Mouse (Mus musculus) layer of hippocampus, adult 9-11 months (tissue): Measurements from ENCODE around the gene Rabgap1l.
"Not testable (repeated sequence)": the region's sequence is repeated elsewhere in the genome, so short reads cannot be mapped to it uniquely, and the experiment has no call there.

ENCODE experiments used
- DNase-seq: peaks from one replicate; pipeline ENCODE4 v3.0.0; 2022

The Rabgap1l gene

DNA sequence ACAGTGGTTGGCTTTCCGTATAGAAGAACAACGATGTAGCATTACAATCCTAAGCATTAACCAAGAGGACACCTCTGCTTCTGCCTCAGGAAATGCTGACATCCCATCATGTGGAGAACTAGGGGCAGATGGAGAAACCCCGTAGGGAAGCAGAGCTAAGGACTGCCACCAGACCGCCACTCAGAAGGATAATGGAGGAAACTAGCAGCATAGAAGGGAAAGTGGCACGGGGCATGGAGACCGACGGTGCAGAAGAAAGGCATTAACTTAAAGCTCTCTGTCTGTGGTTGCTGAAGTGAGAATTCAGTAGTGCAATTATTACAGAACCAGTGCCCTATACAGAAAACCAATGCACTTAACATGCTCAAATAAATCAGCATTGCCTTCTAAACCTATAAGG lies 308.0 kb downstream of the Rabgap1l start:
- DNase-seq, result no peak

DNA sequence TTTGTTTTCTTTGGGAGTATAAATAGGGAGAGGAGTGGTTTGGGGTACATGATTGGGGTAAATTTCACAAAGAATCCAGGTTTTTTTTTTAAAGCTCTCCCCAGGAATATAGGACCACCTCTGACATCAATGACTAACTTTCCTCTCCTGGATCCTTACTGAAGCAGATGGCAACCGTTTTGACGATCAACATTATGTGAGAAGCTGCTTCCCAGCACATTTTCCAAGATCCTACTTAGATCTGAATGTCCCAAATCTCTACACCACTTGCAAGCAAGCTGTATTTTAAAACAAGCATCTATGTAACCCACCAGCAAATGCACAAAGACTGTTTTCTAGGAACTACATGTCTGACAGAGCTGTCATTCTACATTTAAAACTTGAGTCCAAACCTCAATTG lies 311.4 kb downstream of the Rabgap1l start:
- peak; percentile 14 for DNase-seq

- no peak for DNase-seq
Observed at GRCm38 (mm10) chr1:160467443-160467842, 325.6 kb downstream of the Rabgap1l start.

DNA sequence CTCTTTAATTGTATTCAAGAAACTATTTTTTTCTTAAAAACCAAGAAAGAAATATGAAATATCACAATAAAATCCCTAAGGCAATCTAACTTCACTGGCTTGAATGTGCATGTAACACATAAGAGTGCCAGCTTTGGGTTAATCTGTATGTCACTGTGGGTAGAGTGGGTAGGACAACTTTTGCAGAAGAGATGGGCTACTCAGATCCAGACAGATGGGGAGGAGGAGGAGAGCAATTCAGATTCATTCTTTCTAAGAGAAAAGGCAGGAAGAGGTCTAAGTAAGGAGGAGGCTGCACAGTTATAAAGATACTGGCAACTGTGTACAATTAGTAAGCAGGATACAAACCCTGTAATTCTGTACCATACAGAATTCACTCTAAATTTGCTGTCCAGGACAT lies 327.8 kb downstream of the Rabgap1l start:
- no peak for DNase-seq

- no peak for DNase-seq
Observed at GRCm38 (mm10) chr1:160464148-160464547, 328.9 kb downstream of the Rabgap1l start.

DNA sequence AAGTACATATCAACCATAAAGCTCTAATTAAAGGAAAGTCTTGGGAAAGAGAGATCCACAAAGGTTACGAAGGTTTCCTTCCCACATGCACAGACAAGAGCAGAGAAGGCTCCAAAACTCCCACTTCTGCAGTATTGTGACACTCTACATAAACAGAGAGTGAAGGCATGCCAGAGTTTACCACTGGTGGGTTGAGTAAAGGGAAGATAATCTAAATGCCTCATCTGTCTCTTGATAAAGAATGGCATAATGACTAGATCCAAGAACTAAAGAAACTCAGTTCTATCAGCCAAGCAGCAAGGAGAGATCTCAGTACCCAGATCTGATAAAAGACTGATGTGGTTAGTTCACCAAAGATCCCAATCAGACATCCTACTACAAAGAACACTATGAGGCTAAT lies 332.7 kb downstream of the Rabgap1l start:
- DNase-seq, result no peak

GRCm38 (mm10) chr1:160451663-160452062 lies 341.3 kb downstream of the Rabgap1l start:
- no peak for DNase-seq

DNA sequence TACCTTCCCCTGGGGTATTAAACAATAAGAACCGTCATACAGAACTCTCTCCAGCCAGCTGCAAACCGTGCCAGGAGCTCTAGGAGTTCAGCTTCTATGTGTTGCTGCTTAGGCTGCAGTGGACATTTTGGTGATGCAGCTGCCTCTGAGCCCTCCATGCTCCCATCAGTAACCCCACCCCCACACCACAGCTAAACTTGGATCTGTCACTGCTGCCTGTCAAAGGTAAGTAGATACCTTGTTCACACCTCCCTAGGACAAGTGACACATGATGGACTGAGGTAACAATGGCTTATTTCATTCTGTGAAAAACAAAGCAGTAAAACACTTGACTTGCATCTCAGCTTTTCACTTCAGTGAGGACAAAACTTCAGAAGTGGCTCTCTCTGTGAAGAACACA lies 344.3 kb downstream of the Rabgap1l start:
- DNase-seq, result no peak

DNA sequence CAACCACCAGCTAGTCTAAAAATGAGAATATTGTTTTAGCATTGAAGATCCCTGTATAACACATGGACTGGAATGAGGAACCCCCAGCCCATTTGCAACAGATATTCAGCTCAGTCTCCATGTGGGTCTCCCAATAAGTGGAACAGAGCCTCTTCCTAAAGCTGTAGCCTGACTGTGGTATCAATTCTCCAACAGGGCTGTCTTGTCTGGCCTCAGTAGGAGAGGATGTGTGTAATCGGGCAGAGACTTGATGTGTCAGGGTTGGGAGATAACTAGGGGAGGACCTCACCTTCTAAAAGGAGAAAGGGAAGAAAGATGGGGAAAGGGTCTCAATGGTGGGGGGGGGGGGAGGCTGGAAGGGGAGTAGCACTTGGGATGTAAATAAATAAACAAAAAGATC lies 346.2 kb downstream of the Rabgap1l start:
- DNase-seq, result no peak

DNA sequence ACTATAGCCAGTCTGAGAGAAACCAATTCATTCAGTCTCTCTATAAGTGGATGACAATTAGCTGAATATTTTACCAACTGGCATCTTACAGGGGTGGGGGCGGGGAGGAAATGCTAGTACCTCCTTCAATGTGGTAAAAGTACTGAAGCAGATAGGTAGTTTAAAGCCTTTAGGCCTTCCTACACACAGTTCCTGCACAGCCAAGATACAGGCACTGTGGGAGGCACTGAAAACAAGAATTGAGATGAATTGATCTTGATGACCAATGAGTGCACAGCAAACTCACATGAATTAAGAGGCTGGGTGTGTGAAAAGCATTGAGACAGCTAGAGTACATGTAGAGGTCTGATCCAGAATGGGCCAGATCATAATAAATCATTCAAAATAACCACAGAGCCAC lies 349.5 kb downstream of the Rabgap1l start:
- no peak for DNase-seq

- DNase-seq, result no peak
Observed at GRCm38 (mm10) chr1:160441679-160442078, 351.3 kb downstream of the Rabgap1l start.

GRCm38 (mm10) chr1:160441161-160441560 lies 351.9 kb downstream of the Rabgap1l start:
- no peak for DNase-seq

DNA sequence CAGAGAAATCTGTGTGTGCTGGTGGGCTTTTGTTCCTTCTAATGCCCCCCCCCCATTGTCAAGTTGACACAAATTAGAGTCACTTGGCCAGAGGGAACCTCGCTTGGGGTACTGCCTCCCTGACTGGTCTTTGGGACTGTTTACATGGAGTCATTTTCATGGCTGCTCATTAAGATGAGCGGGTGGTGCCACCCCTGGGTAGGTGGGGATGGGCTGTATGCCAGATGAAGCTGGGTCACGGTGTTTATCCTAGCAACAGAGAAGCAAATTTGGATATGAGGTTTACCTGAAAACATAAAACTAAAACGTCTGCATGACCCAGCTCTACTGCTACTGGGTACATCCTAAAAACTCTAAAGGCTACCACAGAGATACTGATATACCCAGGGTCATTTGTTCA lies 354.2 kb downstream of the Rabgap1l start:
- no peak for DNase-seq

GRCm38 (mm10) chr1:160417196-160417854 lies 375.7 kb downstream of the Rabgap1l start:
- no peak for DNase-seq

- no peak for DNase-seq
Observed at GRCm38 (mm10) chr1:160410822-160411221, 382.2 kb downstream of the Rabgap1l start.

GRCm38 (mm10) chr1:160409689-160410088 lies 383.3 kb downstream of the Rabgap1l start:
- not testable (repeated sequence) for DNase-seq

- DNase-seq, result no peak
Observed at GRCm38 (mm10) chr1:160409123-160409522, 383.9 kb downstream of the Rabgap1l start.

DNA sequence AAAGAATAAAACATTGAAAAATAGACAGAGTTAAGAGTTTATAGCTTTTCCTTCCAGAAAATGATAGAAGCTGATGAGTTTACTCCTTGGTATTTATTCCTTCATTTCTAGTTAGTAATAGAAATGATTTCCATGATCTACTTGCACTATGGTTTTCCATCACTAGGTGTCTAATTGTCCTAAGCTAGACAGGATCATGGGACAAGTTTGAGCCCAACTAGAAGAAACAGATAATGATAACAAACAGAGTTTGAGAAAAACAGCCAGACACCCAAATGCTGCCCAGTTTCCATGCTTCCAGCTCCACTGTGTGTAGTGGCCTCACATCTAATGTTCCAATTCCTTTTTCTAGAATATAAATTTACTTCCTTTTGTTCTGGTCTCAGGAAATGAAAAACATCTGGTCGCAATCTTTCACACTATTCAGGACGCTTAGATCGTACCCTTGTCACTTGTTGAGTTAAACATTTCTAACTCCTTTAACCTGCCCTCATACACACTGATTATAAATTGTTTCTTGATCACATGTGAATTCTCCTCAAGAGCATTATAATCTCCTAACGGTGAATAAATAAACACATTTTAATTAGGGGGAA lies 384.6 kb downstream of the Rabgap1l start:
- DNase-seq, result no peak

DNA sequence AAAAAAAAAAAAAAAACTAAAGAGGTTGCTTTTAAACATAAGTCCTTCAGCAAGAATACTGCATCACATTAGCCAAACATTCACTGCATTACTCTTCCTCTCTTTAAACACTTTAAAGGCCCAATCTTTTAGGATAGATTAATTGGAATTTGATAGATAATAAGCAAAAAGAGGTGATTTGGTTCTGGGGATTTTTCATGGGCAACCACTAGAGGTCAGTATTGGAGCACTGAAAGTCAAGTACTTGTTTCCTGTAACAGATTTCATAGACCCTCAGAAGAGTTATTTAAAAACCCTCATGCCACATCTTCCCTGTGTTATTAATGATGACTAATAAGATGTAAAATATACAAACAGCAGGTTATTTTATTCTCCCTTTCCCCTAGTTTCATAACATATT lies 393.6 kb downstream of the Rabgap1l start:
- DNase-seq, result peak; percentile 26

DNA sequence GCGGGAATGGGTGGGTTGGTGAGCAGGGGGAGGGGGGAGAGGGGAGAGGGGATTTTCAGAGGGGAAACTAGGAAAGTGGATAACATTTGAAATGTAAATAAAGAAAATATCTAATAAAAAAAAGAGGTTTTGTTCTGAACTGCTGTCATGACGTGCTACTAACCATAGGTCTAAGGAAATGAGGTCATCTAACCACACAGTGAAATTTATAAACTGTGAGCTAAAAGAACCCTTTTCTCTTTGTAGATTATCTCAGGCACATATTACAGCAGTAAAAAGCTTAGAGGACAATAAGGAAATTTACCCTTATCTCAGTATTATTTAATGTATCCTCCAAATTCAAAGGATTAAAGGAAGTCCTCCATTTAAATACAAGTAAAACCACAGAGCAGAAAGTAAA lies 396.0 kb downstream of the Rabgap1l start:
- no peak for DNase-seq

- no peak for DNase-seq
Observed at GRCm38 (mm10) chr1:160387446-160387845, 405.6 kb downstream of the Rabgap1l start.

GRCm38 (mm10) chr1:160378367-160378766 lies 414.6 kb downstream of the Rabgap1l start:
- DNase-seq, result no peak

GRCm38 (mm10) chr1:160377337-160378336 lies 415.4 kb downstream of the Rabgap1l start:
- peak; percentile 65 for DNase-seq

GRCm38 (mm10) chr1:160374490-160374889 lies 418.5 kb downstream of the Rabgap1l start:
- no peak for DNase-seq
